Mouse (Mus musculus) macrophage (primary cell): ENCODE measurements around the gene Tph1. TPM values are rescaled to one million over a fixed set of nuclear protein-coding genes. Genes with fewer than 3 reads are reported as not detected.
A peak's percentile ranks its signal among the peaks of the same experiment; 100 is the strongest.
"Not testable (repeated sequence)": the region's sequence is repeated elsewhere in the genome, so short reads cannot be mapped to it uniquely, and the experiment has no call there.

Experiments used
- H3K27ac ChIP-seq: fragments of 350-480 bp; formaldehyde crosslinking; 2 replicates; pipeline ENCODE4 v1.9.0; 2021
- H3K36me3 ChIP-seq: fragments of 350-480 bp; formaldehyde crosslinking; 2 replicates; pipeline ENCODE4 v1.9.0; 2021; ENCODE audit errors: inconsistent target
- H3K4me3 ChIP-seq: fragments of 350-480 bp; formaldehyde crosslinking; 2 replicates; pipeline ENCODE4 v1.9.0; 2021; ENCODE audit errors: inconsistent target
- H3K79me2 ChIP-seq: fragments of 350-480 bp; formaldehyde crosslinking; 2 replicates; pipeline ENCODE4 v1.9.0; 2021; ENCODE audit errors: inconsistent target
- WGBS: methylation state at CpG from one replicate; pipeline ENCODE4 v1.1.7; 2026; ENCODE audit warnings: inconsistent platforms; ENCODE audit not compliant: missing documents; 5-methylcytosine and 5-hydroxymethylcytosine counted together
- polyA plus RNA-seq: library from polyadenylated mRNA; stranded (reverse); fragments of 250-400 nt; gene quantifications from 3 replicates; pipeline ENCODE4 v1.2.4, GENCODE M21; 2018; ENCODE audit warnings: inconsistent platforms
- total RNA-seq, 78 experiments: library from RNA; depleted of rRNA; stranded (reverse); fragments of 250-400 nt; gene quantifications; 1 replicate in 9 of 78; 2 replicates in 24 of 78; 3 replicates in 43 of 78; 4 replicates in 2 of 78; pipeline ENCODE4 v1.2.4; 2018; ENCODE audit warnings: inconsistent platforms in 56 of 78

Gene Tph1
- not detected for total RNA-seq (2018; cell fraction: chromatin; rRNA removed)
- under 1 TPM in 1 of 26 experiments, not detected in 25; 0.05 TPM for total RNA-seq (2018; cell fraction: cytosol; rRNA removed)
- total RNA-seq (2018; cell fraction: nucleus; rRNA removed): not detected
- not detected in 3 replicates for polyA plus RNA-seq

GRCm38 (mm10) chr7:46672160-46672672 is at the start of gene Tph1:
Tph1 (minus strand) TSS chr7:46672537.
- H3K27ac ChIP-seq: no peak within 1 kb of the TSS
- 38% methylated on average over 10 of the region's 10 CpGs for WGBS
- no peak within 1 kb of the TSS for H3K4me3 ChIP-seq
- H3K36me3 ChIP-seq: no peaks in the 10 kb centered on the region
- H3K79me2 ChIP-seq: no peaks in the 10 kb centered on the region

- Histone ChIP-seq H3K79me2 (no peaks in the 10 kb centered on the region), H3K4me3 (no peak overlapping the region), H3K27ac (no peak overlapping the region), H3K36me3 (no peaks in the 10 kb centered on the region)
- 74% methylated on average over 9 of the region's 9 CpGs for WGBS
Observed at GRCm38 (mm10) chr7:46720460-46720859, 48.1 kb upstream of the Tph1 start.

- Histone ChIP-seq H3K79me2 (no peaks in the 10 kb centered on the region), H3K27ac (no peak overlapping the region), H3K36me3 (no peaks in the 10 kb centered on the region), H3K4me3 (no peak overlapping the region)
- WGBS: 70% methylated on average over 7 of the region's 7 CpGs
Observed at GRCm38 (mm10) chr7:46719526-46719925, 47.2 kb upstream of the Tph1 start.

GRCm38 (mm10) chr7:46718591-46719270 is 46.4 kb upstream of the Tph1 start:
- 75% methylated on average over 7 of the region's 7 CpGs for WGBS
- Histone ChIP-seq H3K36me3 (no peaks in the 10 kb centered on the region), H3K79me2 (no peaks in the 10 kb centered on the region), H3K27ac (no peak overlapping the region), H3K4me3 (no peak overlapping the region)

- Histone ChIP-seq H3K27ac (no peak overlapping the region), H3K4me3 (no peak overlapping the region), H3K79me2 (no peaks in the 10 kb centered on the region), H3K36me3 (no peaks in the 10 kb centered on the region)
- 6% methylated on average over 5 of the region's 5 CpGs for WGBS
Observed at GRCm38 (mm10) chr7:46716897-46717296, 44.6 kb upstream of the Tph1 start.

- Histone ChIP-seq H3K36me3 (no peaks in the 10 kb centered on the region), H3K27ac (no peak within 1 kb of the TSS), H3K4me3 (no peak within 1 kb of the TSS), H3K79me2 (no peaks in the 10 kb centered on the region)
- 72% methylated on average over 4 of the region's 5 CpGs for WGBS
Observed at GRCm38 (mm10) chr7:46715600-46715999, 43.3 kb upstream of the Tph1 start, which contains the start of gene Saa3. Saa3 (minus strand) TSS chr7:46715700.

GRCm38 (mm10) chr7:46714518-46714917 is 42.2 kb upstream of the Tph1 start:
- no peaks in the 10 kb centered on the region for H3K36me3 ChIP-seq
- no peak overlapping the region for H3K27ac ChIP-seq
- no peak overlapping the region for H3K4me3 ChIP-seq
- 50% methylated on average over 4 of the region's 6 CpGs for WGBS
- no peaks in the 10 kb centered on the region for H3K79me2 ChIP-seq

GRCm38 (mm10) chr7:46712250-46712649 is 39.9 kb upstream of the Tph1 start:
- H3K36me3 ChIP-seq: no peaks in the 10 kb centered on the region
- no peaks in the 10 kb centered on the region for H3K79me2 ChIP-seq
- no peak overlapping the region for H3K27ac ChIP-seq
- 0% methylated on average over 6 of the region's 6 CpGs for WGBS
- no peak overlapping the region for H3K4me3 ChIP-seq

GRCm38 (mm10) chr7:46710390-46710844 is 38.1 kb upstream of the Tph1 start, which contains the start of gene Saal1:
Saal1 (minus strand) TSS chr7:46710680.
- H3K36me3 ChIP-seq: peaks cover 8% of the 10 kb centered on the region
- 0 out of 2 replicates have a peak within 1 kb of the TSS, but pooled peaks have one; percentile 15 for H3K27ac ChIP-seq
- 0% methylated on average over 37 of the region's 38 CpGs for WGBS
- H3K79me2 ChIP-seq: no peaks in the 10 kb centered on the region
- H3K4me3 ChIP-seq: peak within 1 kb of the TSS; percentile 73

GRCm38 (mm10) chr7:46700521-46701025 is 28.2 kb upstream of the Tph1 start:
- WGBS: 94% methylated on average over 6 of the region's 6 CpGs
- Histone ChIP-seq H3K79me2 (no peaks in the 10 kb centered on the region), H3K36me3 (peaks cover 71% of the 10 kb centered on the region), H3K27ac (no peak overlapping the region), H3K4me3 (no peak overlapping the region)

GRCm38 (mm10) chr7:46696754-46697153 is 24.4 kb upstream of the Tph1 start:
- 86% methylated on average over 1 of the region's 1 CpGs for WGBS
- no peak overlapping the region for H3K4me3 ChIP-seq
- H3K36me3 ChIP-seq: peaks cover 65% of the 10 kb centered on the region
- no peak overlapping the region for H3K27ac ChIP-seq
- H3K79me2 ChIP-seq: no peaks in the 10 kb centered on the region

- WGBS: 55% methylated on average over 5 of the region's 5 CpGs
- H3K79me2 ChIP-seq: no peaks in the 10 kb centered on the region
- no peak overlapping the region for H3K27ac ChIP-seq
- no peak overlapping the region for H3K4me3 ChIP-seq
- peaks cover 13% of the 10 kb centered on the region; the same call in 1 of the 2 replicates for H3K36me3 ChIP-seq
Observed at GRCm38 (mm10) chr7:46686827-46687226, 14.5 kb upstream of the Tph1 start.

- H3K36me3 ChIP-seq: no peaks in the 10 kb centered on the region
- H3K79me2 ChIP-seq: no peaks in the 10 kb centered on the region
- H3K27ac ChIP-seq: no peak overlapping the region
- H3K4me3 ChIP-seq: no peak overlapping the region
Observed at GRCm38 (mm10) chr7:46680732-46681131, 8.4 kb upstream of the Tph1 start.

GRCm38 (mm10) chr7:46679044-46679443 is 6.7 kb upstream of the Tph1 start:
- not testable (repeated sequence) for H3K79me2 ChIP-seq, H3K4me3 ChIP-seq, H3K27ac ChIP-seq, H3K36me3 ChIP-seq
- WGBS: 83% methylated on average over 6 of the region's 7 CpGs

GRCm38 (mm10) chr7:46678417-46678816 is 6.1 kb upstream of the Tph1 start:
- H3K4me3 ChIP-seq: no peak overlapping the region
- no peaks in the 10 kb centered on the region for H3K36me3 ChIP-seq
- H3K79me2 ChIP-seq: no peaks in the 10 kb centered on the region
- no peak overlapping the region for H3K27ac ChIP-seq
- WGBS: 38% methylated on average over 3 of the region's 3 CpGs
